ENCODE assay signal across 11 mouse cellular contexts in genomic region chr13:56163751-56164150, GRCm38 (mm10). TPM values are rescaled to one million over a fixed set of nuclear protein-coding genes. Genes with fewer than 3 reads are reported as not detected.
A peak's percentile ranks its signal among the peaks of the same experiment; 100 is the strongest.
DNase-seq lines count a peak whose midpoint lies in the region; ATAC-seq lines count a peak whose summit lies in the region.
"Had no signal": no experiment of that assay in that cellular context is flagged by ENCODE, and none has a peak within 500 bp of the region (broad histone marks: within the 10 kb centered on the region; RNA-seq: fewer than 3 reads in every experiment).

No protein-coding gene starts in this region.

- H3K4me1 ChIP-seq in limb, embryonic 12.5 days (replicated peaks), result peaks cover 90% of the 10 kb centered on the region
- peaks cover 6% of the 10 kb centered on the region; the same call in 1 of the 2 replicates for H3K4me1 ChIP-seq in hindbrain, embryonic 11.5 days (replicated peaks; ENCODE audit: control insufficient read depth, insufficient read depth, low read length)

- peak; percentile 56 to 61 for DNase-seq in cerebellum, postnatal 14 days
- DNase-seq in cerebellum, adult 9-11 months, result no peak
- peak; percentile 89 for DNase-seq in NIH3T3 (ENCODE audit: low read depth)
- DNase-seq in gastrocnemius, postnatal 10 days, result peak; percentile 66
- DNase-seq in natural killer cell, adult 2 months (ENCODE audit: low spot score in 2 of 2), result no peak
- no peak for DNase-seq in neural tube, embryonic 10.5 days (ENCODE audit: extremely low spot score, low spot score)
- DNase-seq in hindbrain, embryonic 11.5 days (ENCODE audit: low spot score), result no peak
- DNase-seq: cerebellum, adult 18-20 months had no signal

- H3K9me3 ChIP-seq in limb, embryonic 12.5 days, result no peaks in the 10 kb centered on the region
- no peaks in the 10 kb centered on the region for H3K9me3 ChIP-seq in hindbrain, embryonic 11.5 days (ENCODE audit: control insufficient read depth, low read length)
- H3K9me3 ChIP-seq: forebrain, embryonic 12.5 days had no signal

- no peaks in the 10 kb centered on the region for H3K27me3 ChIP-seq in limb, embryonic 12.5 days
- H3K27me3 ChIP-seq in hindbrain, embryonic 11.5 days (ENCODE audit: control insufficient read depth, insufficient read depth, low read length), result no peaks in the 10 kb centered on the region
- H3K27me3 ChIP-seq: forebrain, embryonic 12.5 days had no signal

- H3K4me2 ChIP-seq in limb, embryonic 12.5 days, result peak overlapping the region; percentile 4; the same call in 1 of the 2 replicates
- no peak overlapping the region for H3K4me2 ChIP-seq in hindbrain, embryonic 11.5 days (replicated peaks; ENCODE audit: low read depth, low read length)
- H3K4me2 ChIP-seq: forebrain, embryonic 12.5 days had no signal

- WGBS in limb, embryonic 12.5 days, result 34% methylated on average over 6 of the region's 6 CpGs
- 78% methylated on average over 6 of the region's 6 CpGs for WGBS in hindbrain, embryonic 11.5 days

- no peak overlapping the region for H3K9ac ChIP-seq in limb, embryonic 12.5 days (replicated peaks)
- no peak overlapping the region for H3K9ac ChIP-seq in hindbrain, embryonic 11.5 days (ENCODE audit: low read depth, low read length)
- H3K9ac ChIP-seq: forebrain, embryonic 12.5 days had no signal

- no peak overlapping the region for H3K4me3 ChIP-seq in limb, embryonic 12.5 days (replicated peaks)
- no peak overlapping the region for H3K4me3 ChIP-seq in hindbrain, embryonic 11.5 days (ENCODE audit: low read depth, low read length)
- H3K4me3 ChIP-seq: forebrain, embryonic 12.5 days had no signal

- peak overlapping the region; percentile 92 for H3K27ac ChIP-seq in limb, embryonic 12.5 days
- no peak overlapping the region for H3K27ac ChIP-seq in hindbrain, embryonic 11.5 days (ENCODE audit: low read depth, low read length)
- H3K27ac ChIP-seq: forebrain, embryonic 12.5 days had no signal

- no peaks in the 10 kb centered on the region for H3K36me3 ChIP-seq in limb, embryonic 12.5 days
- H3K36me3 ChIP-seq in hindbrain, embryonic 11.5 days (ENCODE audit: control insufficient read depth, insufficient read depth, low read length), result no peaks in the 10 kb centered on the region
- H3K36me3 ChIP-seq: forebrain, embryonic 12.5 days had no signal

- no peak for ATAC-seq in limb, embryonic 12.5 days (ENCODE audit: insufficient number of reproducible peaks, insufficient read depth, low FRiP score, low TSS enrichment, low read depth)
- no peak for ATAC-seq in hindbrain, embryonic 11.5 days (ENCODE audit: low FRiP score)
- ATAC-seq: inflammation-experienced regulatory T-cells, adult 6 months had no signal

RNA-seq across cellular contexts. Expression of gene Tifab, which starts 14.9 kb away (rescaled TPM):
- 1 to 10 TPM in 1 of 2 experiments, under 1 TPM in 1; 0.45 to 1.2 TPM for total RNA-seq in gastrocnemius, postnatal 10 days (2021)
- 1.3 and 1.7 TPM in 2 replicates for polyA plus RNA-seq in limb, embryonic 12.5 days (2016; fragmentation: Nextera tagmentation; extraction: Ambion mirVana)
- 0.45 and 0.71 TPM in 2 replicates for polyA plus RNA-seq in hindbrain, embryonic 11.5 days (2014; fragmentation: Nextera tagmentation; extraction: Ambion mirVana)

RNA-seq across cellular contexts. Expression of gene H2afy, which starts 27.6 kb away (rescaled TPM):
- total RNA-seq in gastrocnemius, postnatal 10 days (2021), result 10 to 100 TPM; 68.3 to 81.6 TPM
- polyA plus RNA-seq in limb, embryonic 12.5 days (2016; fragmentation: Nextera tagmentation; extraction: Ambion mirVana), result 607 and 623 TPM in 2 replicates
- 578 and 619 TPM in 2 replicates for polyA plus RNA-seq in hindbrain, embryonic 11.5 days (2014; fragmentation: Nextera tagmentation; extraction: Ambion mirVana)

Comparison
In these comparisons a context has a peak if more than half of its experiments do, and no peak if none do; other contexts are left out.
1. DNase-seq: peak in cerebellum, postnatal 14 days (2 of 2), NIH3T3 (single experiment) and gastrocnemius, postnatal 10 days (single experiment); none in cerebellum, adult 9-11 months (single experiment), natural killer cell, adult 2 months (0 of 2), neural tube, embryonic 10.5 days (single experiment) and hindbrain, embryonic 11.5 days (single experiment).